Mouse (Mus musculus) ES-E14 (cell line): ENCODE measurements at regions not wholly inside any gene's neighbourhood (a gene's known extent, or its start where the extent isn't known, plus 50 kb on each side); places are given as distances from the start of the nearest gene placed in this dataset.

Experiments
- CHD2 ChIP-seq: IDR thresholded peaks from 2 replicates; pipeline ENCODE4 v1.6.1; 2014; ENCODE audit warnings: mild to moderate bottlenecking, low read depth, low read length, inconsistent platforms
- MAFK ChIP-seq: IDR thresholded peaks from 2 replicates; pipeline ENCODE4 v1.6.1; 2014; ENCODE audit warnings: mild to moderate bottlenecking, low read depth, low read length, inconsistent platforms; ENCODE audit not compliant: insufficient read depth
- ZNF384 ChIP-seq: IDR thresholded peaks from 2 replicates; pipeline ENCODE4 v1.6.1; 2012; ENCODE audit warnings: low read depth, low read length, inconsistent platforms

GRCm38 (mm10) chr1:89302368-89302951, 152.1 kb upstream of the Agap1 start:
- TF ChIP-seq MAFK: no peak
- TF ChIP-seq ZNF384: no peak
- no peak for TF ChIP-seq CHD2
